In the genomic region with DNA sequence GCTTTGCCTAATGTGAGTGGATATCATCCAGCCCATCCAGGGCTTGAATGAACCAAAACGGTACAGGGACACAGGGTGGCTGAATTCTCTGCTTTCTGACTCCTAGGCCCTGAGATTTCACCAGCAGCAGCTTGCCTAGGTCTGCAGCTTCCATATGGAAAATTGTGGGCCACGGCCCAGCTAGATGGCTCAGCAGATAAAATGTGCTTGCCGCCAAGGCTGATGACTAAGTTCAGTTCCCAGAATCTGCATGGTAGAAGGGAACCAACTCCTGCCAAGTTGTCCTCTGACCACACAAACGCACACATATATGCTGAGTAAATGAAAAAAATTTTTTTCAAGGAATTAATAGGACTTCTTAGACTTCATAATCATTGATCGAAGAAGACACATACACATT, we compare ENCODE assay signal across 24 mouse cellular contexts. TPM values are rescaled to one million over a fixed set of nuclear protein-coding genes. Genes with fewer than 3 reads are reported as not detected.
DNase-seq lines count a peak whose midpoint lies in the region; TF ChIP-seq lines count a peak whose summit lies in the region.
"Had no signal": no experiment of that assay in that cellular context is flagged by ENCODE, and none has a peak within 500 bp of the region (broad histone marks: within the 10 kb centered on the region; RNA-seq: fewer than 3 reads in every experiment).

No protein-coding gene starts in this region.

- no peak for TF ChIP-seq CTCF in bone marrow macrophage, adult 2 months (IDR thresholded peaks at IDR 0.05; ENCODE audit: low read depth, low read length)
- TF ChIP-seq CTCF in layer of hippocampus, adult 2 months (conservative IDR thresholded peaks at IDR 0.05) = no peak

- H3K27ac ChIP-seq in bone marrow macrophage, adult 2 months (ENCODE audit: insufficient read depth, low read depth, low read length) = peak overlapping the region; percentile 82
- H3K27ac ChIP-seq in layer of hippocampus, adult 2 months = no peak overlapping the region
- H3K27ac ChIP-seq: embryonic facial prominence, embryonic 10.5 days; forebrain, embryonic 13.5 days; hindbrain, embryonic 12.5 days; left cerebral cortex, adult 2 months; liver, embryonic 14.5 days; lung, embryonic 15.5 days; midbrain, embryonic 10.5 days had no signal

- no peak overlapping the region for H3K4me3 ChIP-seq in bone marrow macrophage, adult 2 months (ENCODE audit: insufficient read depth, low read length)
- H3K4me3 ChIP-seq in layer of hippocampus, adult 2 months = no peak overlapping the region
- H3K4me3 ChIP-seq: embryonic facial prominence, embryonic 10.5 days; forebrain, embryonic 13.5 days; hindbrain, embryonic 12.5 days; left cerebral cortex, adult 2 months; lung, embryonic 15.5 days; midbrain, embryonic 10.5 days; myocyte had no signal

- no peak for TF ChIP-seq POLR2A in bone marrow macrophage, adult 2 months (IDR thresholded peaks at IDR 0.05; ENCODE audit: borderline replicate concordance, low read depth, low read length)

- peaks cover 56% of the 10 kb centered on the region for H3K4me1 ChIP-seq in bone marrow macrophage, adult 2 months (ENCODE audit: control insufficient read depth, insufficient read depth, low read length)

- peak; percentile 38 for DNase-seq in cerebellum, adult 9-11 months
- no peak for DNase-seq in cerebellum, adult 9-10 months
- DNase-seq in 3134 (ENCODE audit: extremely low read depth, insufficient read length, low spot score) = peak; percentile 57
- DNase-seq in NIH3T3 (ENCODE audit: low read depth) = peak; percentile 93
- no peak for DNase-seq in layer of hippocampus, adult 2 months (ENCODE audit: low spot score in 2 of 2)
- no peak for DNase-seq in thymus, postnatal 14 days
- no peak for DNase-seq in right cerebral cortex, postnatal 14 days
- DNase-seq: B cell, adult 2 months; gastrocnemius, postnatal 10 days; heart, postnatal 14 days; thymus, adult 18-20 months; thymus, postnatal 4 days had no signal

RNA-seq across cellular contexts. Expression of gene A830005F24Rik, which starts 34.9 kb away (rescaled TPM):
- not detected in 2 replicates for polyA plus RNA-seq in bone marrow macrophage, adult 2 months (2012; ENCODE audit: insufficient read depth, insufficient read length, missing spikeins)
- total RNA-seq in layer of hippocampus, adult 2 months (2021) = 1 to 10 TPM; 2.2 to 2.5 TPM
- total RNA-seq: gastrocnemius, postnatal 10 days; heart, postnatal 14 days had no signal
- polyA plus RNA-seq: intestine, postnatal 0 days; large intestine, adult 2 months; small intestine, adult 2 months had no signal

RNA-seq across cellular contexts. Expression of gene Zfp169, which starts 35.0 kb away (rescaled TPM):
- polyA plus RNA-seq in bone marrow macrophage, adult 2 months (2012; ENCODE audit: insufficient read depth, insufficient read length, missing spikeins) = 10.8 and 11.0 TPM in 2 replicates
- 10 to 100 TPM; 21.5 to 24.7 TPM for total RNA-seq in layer of hippocampus, adult 2 months (2021)

Comparison
In these comparisons a context has a peak if more than half of its experiments do, and no peak if none do; other contexts are left out.
1. DNase-seq: peak in cerebellum, adult 9-11 months (single experiment), 3134 (single experiment) and NIH3T3 (single experiment); none in cerebellum, adult 9-10 months (single experiment), layer of hippocampus, adult 2 months (0 of 2), thymus, postnatal 14 days (single experiment) and right cerebral cortex, postnatal 14 days (single experiment).